In the genomic region with DNA sequence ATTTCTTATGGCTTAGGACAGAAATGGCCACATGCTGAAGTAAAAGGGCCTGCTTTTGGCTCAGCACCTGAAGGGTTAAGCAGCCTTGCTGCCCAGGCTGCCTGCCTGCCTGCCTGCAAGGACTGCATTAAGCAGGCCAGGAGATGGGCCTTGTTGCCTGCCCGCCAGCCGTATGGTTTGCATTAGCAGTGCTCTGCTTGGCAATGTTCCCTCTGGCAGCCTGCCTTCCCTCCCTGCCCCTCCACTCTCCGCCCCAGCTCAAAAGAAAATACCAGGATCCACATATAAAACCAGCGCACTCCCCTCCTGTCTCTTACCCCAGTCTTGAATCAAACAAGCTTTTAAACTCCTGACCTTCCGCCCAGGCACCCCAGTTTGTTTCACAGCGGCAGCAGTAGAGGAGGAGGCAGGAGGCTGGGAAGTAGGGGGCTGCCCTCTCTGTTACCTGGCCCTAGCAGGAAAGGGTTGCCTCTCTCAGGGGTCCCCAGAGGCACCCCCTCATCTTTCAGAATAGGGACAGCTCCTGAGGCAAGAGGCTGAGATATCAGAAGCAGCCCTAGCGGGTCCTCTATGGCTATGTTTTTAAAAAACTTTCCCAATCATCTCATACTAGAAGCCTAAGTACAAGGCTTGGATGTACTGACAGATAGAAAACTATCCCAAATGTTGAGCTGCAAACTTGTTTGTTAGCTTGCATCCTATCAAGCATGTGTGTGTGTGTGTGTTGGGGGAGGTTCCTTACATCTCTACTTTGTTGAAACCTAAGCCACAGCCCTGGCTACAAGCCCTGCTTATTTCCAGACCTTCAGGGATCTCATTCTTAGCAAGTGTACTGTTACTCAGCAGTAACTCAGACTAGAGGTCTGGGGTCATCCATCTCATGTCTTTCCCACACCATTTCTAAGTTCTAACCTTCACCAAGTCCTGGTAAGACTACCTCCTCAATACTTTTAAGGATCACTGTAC, we compare ENCODE assay signal across 7 mouse cellular contexts.
DNase-seq lines count a peak whose midpoint lies in the region; ATAC-seq and TF ChIP-seq lines count a peak whose summit lies in the region.

No protein-coding gene starts in this region.

- WGBS in cerebellum, adult 2 months: 55% methylated on average over 7 of the region's 7 CpGs
- 17% methylated on average over 7 of the region's 7 CpGs for WGBS in forebrain, embryonic 14.5 days
- WGBS in heart, embryonic 15.5 days: 19% methylated on average over 7 of the region's 7 CpGs
- 26% methylated on average over 7 of the region's 7 CpGs for WGBS in kidney, postnatal 0 days
- WGBS in limb, embryonic 13.5 days: 16% methylated on average over 7 of the region's 7 CpGs

- no peak overlapping the region for H3K4me3 ChIP-seq in cerebellum, adult 2 months (replicated peaks; ENCODE audit: insufficient read depth, low read depth, low read length)
- H3K4me3 ChIP-seq in forebrain, embryonic 14.5 days (ENCODE audit: low read depth, low read length): no peak overlapping the region
- no peak overlapping the region for H3K4me3 ChIP-seq in heart, embryonic 15.5 days
- H3K4me3 ChIP-seq in kidney, postnatal 0 days (replicated peaks; ENCODE audit: low read depth, low read length): no peak overlapping the region
- H3K4me3 ChIP-seq in limb, embryonic 13.5 days: no peak overlapping the region

- no peak overlapping the region for H3K27ac ChIP-seq in cerebellum, adult 2 months (ENCODE audit: insufficient read depth, low read length)
- peak overlapping the region; percentile 77 for H3K27ac ChIP-seq in forebrain, embryonic 14.5 days (ENCODE audit: low read depth, low read length)
- peak overlapping the region; percentile 74 for H3K27ac ChIP-seq in heart, embryonic 15.5 days
- peak overlapping the region; percentile 55 for H3K27ac ChIP-seq in kidney, postnatal 0 days
- peak overlapping the region; percentile 90 for H3K27ac ChIP-seq in limb, embryonic 13.5 days

- ATAC-seq in forebrain, embryonic 14.5 days: peak; percentile 97
- peak; percentile 87 for ATAC-seq in heart, embryonic 15.5 days (replicated peaks; ENCODE audit: insufficient number of reproducible peaks, insufficient read depth, low FRiP score, low read depth)
- ATAC-seq in kidney, postnatal 0 days (replicated peaks; ENCODE audit: low FRiP score, low read depth): no peak; the same call in 1 of the 2 replicates
- ATAC-seq in limb, embryonic 13.5 days (ENCODE audit: low FRiP score, low read depth): peak; percentile 92

- peak; percentile 68 to 70 for DNase-seq in cerebellum, adult 2 months
- peak; percentile 95 for DNase-seq in forebrain, embryonic 14.5 days (ENCODE audit: low spot score)
- DNase-seq in kidney, postnatal 0 days (ENCODE audit: low spot score): peak; percentile 82
- DNase-seq in neural tube, embryonic 10.5 days (ENCODE audit: extremely low spot score, low spot score): peak; percentile 56
- DNase-seq in urinary bladder, adult 2 months (ENCODE audit: low spot score): peak; percentile 32

- H3K4me1 ChIP-seq in cerebellum, adult 2 months (ENCODE audit: control insufficient read depth, insufficient read depth, low read length): peaks cover 49% of the 10 kb centered on the region
- H3K4me1 ChIP-seq in forebrain, embryonic 14.5 days (ENCODE audit: control insufficient read depth, insufficient read depth, low read length): peaks cover 29% of the 10 kb centered on the region
- peaks cover 41% of the 10 kb centered on the region for H3K4me1 ChIP-seq in heart, embryonic 15.5 days (replicated peaks)
- H3K4me1 ChIP-seq in kidney, postnatal 0 days (replicated peaks; ENCODE audit: insufficient read depth, low read length): peaks cover 16% of the 10 kb centered on the region
- peaks cover 75% of the 10 kb centered on the region for H3K4me1 ChIP-seq in limb, embryonic 13.5 days

- H3K36me3 ChIP-seq in forebrain, embryonic 14.5 days (ENCODE audit: control insufficient read depth, insufficient read depth, low read length): no peaks in the 10 kb centered on the region
- H3K36me3 ChIP-seq in heart, embryonic 15.5 days: no peaks in the 10 kb centered on the region
- H3K36me3 ChIP-seq in kidney, postnatal 0 days (ENCODE audit: insufficient read depth, low read length): 0 out of 2 replicates have a peak, but pooled peaks cover 3% of the 10 kb centered on the region
- peaks cover 4% of the 10 kb centered on the region for H3K36me3 ChIP-seq in limb, embryonic 13.5 days

- peak overlapping the region; percentile 29; the same call in 1 of the 2 replicates for H3K4me2 ChIP-seq in forebrain, embryonic 14.5 days (ENCODE audit: low read length)
- H3K4me2 ChIP-seq in heart, embryonic 15.5 days: peak overlapping the region; percentile 28; the same call in 1 of the 2 replicates
- no peak overlapping the region for H3K4me2 ChIP-seq in kidney, postnatal 0 days (ENCODE audit: low read length)
- peak overlapping the region; percentile 55 for H3K4me2 ChIP-seq in limb, embryonic 13.5 days (replicated peaks)

- no peaks in the 10 kb centered on the region for H3K9me3 ChIP-seq in forebrain, embryonic 14.5 days (replicated peaks; ENCODE audit: control insufficient read depth, low read length)
- H3K9me3 ChIP-seq in heart, embryonic 15.5 days (replicated peaks): no peaks in the 10 kb centered on the region
- H3K9me3 ChIP-seq in kidney, postnatal 0 days (replicated peaks; ENCODE audit: low read length): no peaks in the 10 kb centered on the region
- H3K9me3 ChIP-seq in limb, embryonic 13.5 days: no peaks in the 10 kb centered on the region

- no peaks in the 10 kb centered on the region for H3K27me3 ChIP-seq in cerebellum, adult 2 months (ENCODE audit: control insufficient read depth, insufficient read depth, low read length)
- no peaks in the 10 kb centered on the region for H3K27me3 ChIP-seq in forebrain, embryonic 14.5 days (replicated peaks; ENCODE audit: control insufficient read depth, insufficient read depth, low read length)
- H3K27me3 ChIP-seq in heart, embryonic 15.5 days: no peaks in the 10 kb centered on the region
- H3K27me3 ChIP-seq in kidney, postnatal 0 days (ENCODE audit: insufficient read depth, low read length): no peaks in the 10 kb centered on the region
- H3K27me3 ChIP-seq in limb, embryonic 13.5 days: no peaks in the 10 kb centered on the region

- TF ChIP-seq CTCF in cerebellum, adult 2 months (IDR thresholded peaks at IDR 0.05; ENCODE audit: borderline replicate concordance, insufficient read depth, low read depth, low read length): no peak
- no peak for TF ChIP-seq CTCF in kidney, postnatal 0 days (IDR thresholded peaks at IDR 0.05; ENCODE audit: low read depth)

- TF ChIP-seq POLR2A in cerebellum, adult 2 months (IDR thresholded peaks at IDR 0.05; ENCODE audit: borderline replicate concordance, insufficient read depth, low read length): no peak

- H3K9ac ChIP-seq in forebrain, embryonic 14.5 days (ENCODE audit: low read length): peak overlapping the region; percentile 41
- H3K9ac ChIP-seq in heart, embryonic 15.5 days: 0 out of 2 replicates have a peak overlapping the region, but pooled peaks have one; percentile 16
- H3K9ac ChIP-seq in kidney, postnatal 0 days (ENCODE audit: low read depth, low read length): no peak overlapping the region
- H3K9ac ChIP-seq in limb, embryonic 13.5 days: no peak overlapping the region

Comparison
In these comparisons a context has a peak if more than half of its experiments do, and no peak if none do; other contexts are left out.
1. DNase-seq: peak in every context shown above with its lines; median percentile 95 in forebrain, embryonic 14.5 days; 82 in kidney, postnatal 0 days; 69 in cerebellum, adult 2 months; 56 in neural tube, embryonic 10.5 days; 32 in urinary bladder, adult 2 months.
2. H3K9ac ChIP-seq: peak in forebrain, embryonic 14.5 days (single experiment) and heart, embryonic 15.5 days (single experiment); none in kidney, postnatal 0 days (single experiment) and limb, embryonic 13.5 days (single experiment).